Mouse (Mus musculus) thymus, postnatal 36 days (tissue): ENCODE measurements around the gene Bcl2l15.
"Not testable (repeated sequence)": the region's sequence is repeated elsewhere in the genome, so short reads cannot be mapped to it uniquely, and the experiment has no call there.

Experiments used
- DNase-seq, 2 experiments: peaks; one replicate each; pipeline ENCODE4 v3.0.0; 2022; ENCODE audit warnings: mixed read lengths in 2 of 2

Gene Bcl2l15

GRCm38 (mm10) chr3:103834001-103834400 is 1.6 kb downstream of the Bcl2l15 start:
- no peak for DNase-seq

- DNase-seq: no peak
Observed at GRCm38 (mm10) chr3:103835272-103835950, 3.0 kb downstream of the Bcl2l15 start.

GRCm38 (mm10) chr3:103835951-103836310 is 3.5 kb downstream of the Bcl2l15 start:
- DNase-seq: no peak

DNA sequence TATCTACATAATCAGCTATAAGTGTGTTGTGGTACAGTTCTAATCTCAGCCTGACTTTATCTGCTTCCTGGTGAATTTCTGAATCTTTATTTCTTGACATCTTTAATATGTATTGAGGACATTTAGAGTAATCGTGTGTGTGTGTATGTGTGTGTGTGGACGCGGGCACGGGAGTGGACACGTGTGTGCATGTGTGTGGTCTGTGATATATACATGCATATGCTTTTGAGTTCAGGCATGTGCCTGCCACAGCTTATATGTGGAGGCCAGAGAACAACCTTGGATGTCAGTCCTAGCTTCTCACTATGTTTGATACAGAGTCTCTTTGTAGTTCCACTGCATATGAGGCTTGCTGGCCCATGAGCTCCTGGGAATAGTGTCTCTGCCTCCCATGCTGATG is 4.1 kb downstream of the Bcl2l15 start:
- no peak for DNase-seq

- no peak for DNase-seq
Observed at GRCm38 (mm10) chr3:103839711-103840110, 7.3 kb downstream of the Bcl2l15 start.

DNA sequence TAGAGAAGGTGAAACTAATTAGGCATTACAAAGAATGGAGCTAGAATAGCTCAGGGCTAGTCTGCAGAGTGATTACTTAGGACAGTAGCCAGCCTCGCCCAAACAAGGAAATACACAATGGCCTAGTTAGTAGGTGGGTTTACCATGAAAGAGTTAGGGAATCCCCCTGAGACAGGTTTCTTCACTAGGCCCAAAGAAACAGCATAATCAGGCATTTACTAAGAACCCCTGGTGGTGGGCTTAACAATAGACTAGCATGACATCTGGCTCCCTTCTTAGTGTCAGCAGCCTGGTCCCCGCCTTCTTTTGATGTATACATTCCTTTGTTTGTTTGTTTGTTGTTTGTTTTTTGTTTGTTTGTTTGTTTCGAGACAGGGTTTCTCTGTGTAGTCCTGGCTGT is 7.8 kb downstream of the Bcl2l15 start:
- not testable (repeated sequence) for DNase-seq

DNA sequence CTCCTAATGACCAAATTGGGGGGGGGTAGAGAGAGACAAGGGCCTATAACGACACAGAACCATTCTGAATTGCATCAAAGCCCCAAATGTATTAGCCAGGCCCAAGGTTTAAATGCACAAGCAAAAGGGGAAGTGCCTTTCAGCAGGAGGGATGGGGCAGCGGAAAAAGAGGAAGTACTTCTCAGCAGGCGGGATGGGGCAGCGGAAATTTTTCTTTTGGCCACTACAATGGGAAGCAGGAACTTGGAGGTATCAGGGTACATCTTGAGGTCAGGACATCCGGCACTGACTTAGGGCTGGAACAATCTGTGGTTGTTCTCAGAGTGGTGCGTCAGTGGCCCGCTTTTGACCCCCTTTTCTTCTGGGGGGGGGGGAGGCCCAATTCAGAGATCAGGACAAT is 8.5 kb downstream of the Bcl2l15 start:
- DNase-seq: not testable (repeated sequence)

DNA sequence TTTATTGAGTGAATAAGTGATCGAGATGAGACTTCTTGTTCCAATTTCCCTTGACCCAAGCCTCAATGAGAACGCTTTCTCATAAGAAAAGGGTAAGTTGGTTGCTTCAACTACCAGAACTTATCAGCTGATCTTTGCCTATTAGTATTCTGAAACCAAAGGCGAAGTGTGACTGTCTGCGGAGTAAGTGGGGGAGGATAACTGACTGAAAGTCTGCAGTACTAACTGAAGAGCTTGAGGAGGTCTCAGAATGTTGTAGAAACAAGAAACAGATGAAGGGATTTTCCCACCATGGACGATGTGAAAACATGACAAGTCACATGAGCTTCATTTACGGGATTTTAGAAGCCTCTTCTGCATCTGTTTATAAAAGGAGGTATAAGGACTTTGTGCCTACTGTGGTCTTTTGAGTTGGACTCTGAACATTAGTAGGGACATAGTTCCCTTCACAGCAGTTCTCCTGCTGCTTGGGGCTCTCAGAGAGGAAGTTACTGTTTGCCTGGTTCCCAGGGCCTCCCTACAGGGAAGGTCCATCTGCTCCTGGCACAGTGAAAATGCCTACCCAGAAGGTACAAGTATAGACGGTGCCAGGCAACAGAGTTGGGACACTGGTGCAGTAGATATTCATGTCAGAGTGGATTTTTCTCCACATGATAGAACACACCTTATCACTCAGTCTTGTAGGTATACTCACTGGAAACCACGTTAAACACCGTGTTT is 18.4 kb downstream of the Bcl2l15 start:
- DNase-seq: no peak

DNA sequence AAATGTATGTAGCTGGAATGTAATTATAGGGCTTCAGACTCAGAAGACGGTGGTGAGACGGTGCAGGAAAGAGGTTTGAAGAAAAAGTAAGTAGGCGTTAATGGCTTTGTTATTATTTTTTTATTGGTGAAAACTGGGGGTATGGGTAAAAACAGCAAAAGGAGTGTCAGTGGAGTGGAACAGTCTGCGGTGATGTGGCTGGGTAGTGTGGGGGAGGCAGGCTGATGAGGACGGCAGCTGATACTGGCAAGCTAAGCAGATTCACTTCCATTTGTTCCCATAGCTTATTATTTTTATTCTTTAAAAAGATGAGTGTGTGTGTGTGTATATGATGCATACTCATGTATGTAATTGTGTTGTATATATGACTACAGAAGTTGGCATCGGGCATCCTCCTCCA is 19.1 kb downstream of the Bcl2l15 start:
- no peak for DNase-seq

GRCm38 (mm10) chr3:103851882-103852281 is 19.5 kb downstream of the Bcl2l15 start:
- DNase-seq: no peak

GRCm38 (mm10) chr3:103852565-103853299 is 20.3 kb downstream of the Bcl2l15 start:
- DNase-seq: peak; percentile 80 to 82

GRCm38 (mm10) chr3:103853804-103854203 is 21.4 kb downstream of the Bcl2l15 start:
- no peak for DNase-seq

DNA sequence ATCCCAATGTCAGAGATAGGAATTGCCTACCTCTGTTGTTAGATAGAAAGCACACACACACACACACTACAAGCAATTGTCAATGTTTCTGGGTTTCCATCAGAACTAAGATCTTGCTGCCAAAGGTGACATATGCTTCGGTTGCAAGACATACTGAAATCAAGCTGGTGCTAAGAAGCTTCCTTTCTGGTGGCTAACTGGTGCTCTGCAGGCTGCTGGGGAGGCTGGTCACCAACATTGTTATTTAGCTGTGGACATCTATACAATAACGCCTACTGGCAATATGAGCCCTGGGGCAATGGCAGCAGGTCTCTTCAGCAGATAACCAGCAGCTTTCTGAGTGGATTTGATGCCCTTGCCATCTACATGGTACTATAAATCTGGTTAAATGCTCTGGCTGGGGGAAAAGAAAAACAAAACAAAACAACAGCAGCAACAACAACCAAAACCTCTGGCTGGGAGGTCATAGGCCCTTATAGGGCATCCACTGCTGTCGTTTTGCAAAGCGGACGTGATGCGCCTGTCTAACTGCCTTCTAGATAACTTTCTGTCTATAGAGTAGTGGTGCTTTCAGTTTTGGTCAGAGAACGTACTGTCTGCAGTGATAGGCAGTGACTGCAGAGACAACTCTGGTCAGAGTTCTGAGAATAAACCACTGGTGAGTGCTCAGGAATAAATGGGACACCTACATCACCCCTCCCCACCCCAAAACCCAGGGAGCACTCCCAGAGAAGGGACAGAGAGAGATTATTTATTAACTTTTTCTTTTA is 24.8 kb downstream of the Bcl2l15 start:
- DNase-seq: no peak

GRCm38 (mm10) chr3:103857977-103858563 is 25.7 kb downstream of the Bcl2l15 start:
- DNase-seq: no peak

DNA sequence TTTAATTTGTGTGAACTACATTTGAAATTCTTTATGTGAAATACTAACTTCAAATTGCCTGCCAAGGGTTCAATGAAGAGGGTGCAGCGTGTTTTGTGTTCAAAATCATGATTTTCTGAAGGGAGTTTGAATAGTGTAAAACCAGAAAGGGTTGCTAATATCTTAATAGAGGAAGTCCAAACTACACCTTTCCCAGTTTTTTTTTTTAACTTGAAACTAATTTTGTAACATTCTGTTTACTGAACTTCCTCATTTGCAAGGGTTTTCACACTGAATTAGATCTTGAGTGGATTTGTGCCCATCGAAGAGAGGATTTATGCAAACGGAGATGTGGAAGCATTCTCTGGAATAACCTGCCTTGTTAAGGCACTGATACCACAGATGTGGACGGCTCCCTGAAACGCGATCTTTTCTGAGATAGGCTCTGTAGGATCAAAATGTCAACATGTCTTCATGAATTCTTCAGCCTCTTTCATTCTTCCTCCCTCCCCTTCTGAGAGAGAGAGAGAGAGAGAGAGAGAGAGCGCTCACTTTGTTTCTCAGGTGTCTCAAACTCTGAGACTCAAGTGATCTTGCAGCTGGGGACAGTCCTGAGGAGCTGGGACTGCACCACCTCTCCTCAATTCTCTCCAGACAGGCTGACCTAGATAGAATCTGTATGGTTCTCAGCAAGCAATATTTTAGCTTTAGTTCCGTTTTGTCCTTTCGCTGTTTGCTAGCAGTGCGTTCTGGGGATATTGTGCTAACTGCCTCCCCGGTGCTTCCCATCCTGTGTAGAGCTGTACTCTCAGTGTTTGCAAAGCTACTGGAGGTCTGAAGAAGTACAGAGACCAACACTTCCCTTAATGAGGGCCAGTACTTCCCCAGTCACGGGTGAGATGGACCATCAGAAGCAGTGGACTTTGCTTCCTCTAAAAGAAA is 26.7 kb downstream of the Bcl2l15 start, which contains the start of gene Ptpn22:
Ptpn22 (plus strand) TSS at position 915 of the 921 bp plus-strand sequence.
- peak; percentile 58 to 59 for DNase-seq

DNA sequence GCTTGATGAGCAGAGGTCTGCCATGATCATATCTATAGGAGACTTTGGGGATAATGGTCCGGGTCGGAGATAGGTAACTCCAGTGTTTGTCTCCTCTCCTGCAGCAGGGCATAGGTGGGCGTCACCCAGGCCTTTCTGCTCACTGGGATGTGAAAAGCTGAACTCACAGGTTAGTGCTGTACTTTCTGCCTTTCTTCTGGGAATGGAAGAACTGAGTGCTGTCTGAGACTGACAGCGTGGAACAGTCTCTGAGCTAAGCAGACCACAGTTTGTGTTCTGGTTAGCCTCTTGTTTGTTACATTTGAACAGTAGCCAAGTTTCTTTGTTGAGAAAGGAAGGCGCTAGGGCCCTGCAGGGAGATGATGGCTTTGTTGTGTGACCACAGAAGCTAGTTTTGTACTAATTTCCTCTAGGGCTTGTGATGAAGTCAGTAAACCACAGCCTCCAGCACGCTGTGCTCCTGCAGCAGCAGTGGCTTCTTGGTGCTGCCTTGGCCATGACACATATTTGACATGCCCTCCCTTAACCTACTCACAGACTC is 27.5 kb downstream of the Bcl2l15 start:
- DNase-seq: peak; percentile 77 to 82

GRCm38 (mm10) chr3:103862721-103863220 is 30.4 kb downstream of the Bcl2l15 start:
- no peak for DNase-seq

DNA sequence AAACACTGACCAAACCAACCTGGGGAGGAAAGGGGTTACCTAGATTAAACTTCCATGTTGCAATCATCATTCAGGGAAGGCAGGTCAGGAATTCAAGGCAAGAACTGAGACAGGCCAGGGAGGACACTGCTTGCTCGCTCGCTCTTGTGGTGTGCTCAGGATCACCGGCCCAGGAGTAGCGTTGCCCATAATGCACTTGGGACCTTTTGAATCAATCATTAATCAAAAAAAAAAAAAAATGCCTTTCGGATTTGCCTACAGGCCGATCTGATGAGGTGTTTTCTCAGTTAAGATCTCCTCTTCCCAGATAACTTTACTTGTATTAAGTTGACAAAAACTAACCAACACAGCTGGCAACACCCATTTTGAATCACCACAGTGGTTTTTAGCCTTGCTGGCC is 31.8 kb downstream of the Bcl2l15 start:
- DNase-seq: no peak

GRCm38 (mm10) chr3:103867424-103867971 is 35.1 kb downstream of the Bcl2l15 start:
- no peak for DNase-seq

DNA sequence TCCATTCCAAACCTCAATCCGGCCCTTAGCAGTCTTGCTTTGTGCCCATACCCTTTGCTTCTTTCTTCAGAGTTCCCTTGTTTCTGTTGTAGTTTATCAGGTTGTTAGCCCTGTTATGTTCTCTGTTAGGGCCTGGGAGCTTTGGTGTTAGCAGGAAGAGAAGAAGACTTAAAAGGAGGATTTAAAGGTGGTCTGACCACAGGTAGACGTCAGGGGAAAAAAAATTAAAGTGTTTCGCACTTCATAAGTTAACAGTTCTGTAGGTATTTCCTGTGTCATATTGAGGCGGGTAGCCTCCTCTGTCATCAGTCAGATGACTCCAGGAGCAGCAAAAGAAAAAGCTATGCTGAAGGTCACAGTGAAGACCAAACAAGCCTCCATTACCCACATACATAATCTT is 35.6 kb downstream of the Bcl2l15 start:
- DNase-seq: no peak
